Mouse (Mus musculus) CH12.LX (cell line): ENCODE data around the gene Mpp2. TPM values are rescaled to one million over a fixed set of nuclear protein-coding genes. Genes with fewer than 3 reads are reported as not detected.

ENCODE experiments used
- DNase-seq: peaks from one replicate; pipeline ENCODE4 v3.0.0-alpha.2; 2013; ENCODE audit errors: extremely low read depth
- H3K27ac ChIP-seq: 2 replicates; pipeline ENCODE4 v1.5.1; 2012; ENCODE audit warnings: low read depth, mild to moderate bottlenecking, control low read depth, moderate library complexity; ENCODE audit not compliant: insufficient read depth
- H3K27me3 ChIP-seq: replicated peaks from 2 replicates; pipeline ENCODE3; 2012; ENCODE audit warnings: inconsistent platforms
- H3K36me3 ChIP-seq, 2 experiments: replicated peaks in 1 of 2; 2 replicates each; pipeline versions ENCODE3 to v1.6.1; 2012; ENCODE audit warnings: inconsistent platforms in 1 of 2, low read length in 1 of 2, mild to moderate bottlenecking in 1 of 2, mixed read lengths in 1 of 2, moderate library complexity in 1 of 2; ENCODE audit not compliant: control insufficient read depth in 1 of 2, insufficient read depth in 1 of 2
- H3K4me1 ChIP-seq, 2 experiments: 2 replicates each; pipeline ENCODE4 v1.6.1; 2012; ENCODE audit warnings: inconsistent platforms in 1 of 2, moderate library complexity in 1 of 2; ENCODE audit not compliant: insufficient read depth in 2 of 2, control insufficient read depth in 1 of 2
- H3K4me2 ChIP-seq: 2 replicates; pipeline ENCODE4 v1.6.1; 2012; ENCODE audit warnings: low read depth, mild to moderate bottlenecking, control low read depth; ENCODE audit not compliant: poor library complexity, insufficient read depth, severe bottlenecking
- H3K4me3 ChIP-seq, 3 experiments: fragments of 150-350 bp in 1 of 3; sonication (generic) in 1 of 3; replicated peaks in 1 of 3; 2 replicates each; pipeline versions ENCODE3 to v1.5.1; 2011 to 2012; ENCODE audit warnings: low read depth in 2 of 3, low read length in 2 of 3, mild to moderate bottlenecking in 2 of 3, moderate library complexity in 2 of 3, control low read depth in 1 of 3, improper control_type of control experiment in 1 of 3, inconsistent platforms in 1 of 3, mixed read lengths in 1 of 3; ENCODE audit not compliant: poor library complexity in 1 of 3
- H3K79me2 ChIP-seq: replicated peaks from 2 replicates; pipeline ENCODE4 v1.6.1; 2012; ENCODE audit warnings: mild to moderate bottlenecking, moderate library complexity; ENCODE audit not compliant: control insufficient read depth, poor library complexity, insufficient read depth, severe bottlenecking; ENCODE audit errors: extremely low read depth
- H3K9ac ChIP-seq: 2 replicates; pipeline ENCODE4 v1.6.1; 2012; ENCODE audit warnings: low read depth, mild to moderate bottlenecking, control low read depth, moderate library complexity; ENCODE audit not compliant: insufficient read depth
- H3K9me3 ChIP-seq: replicated peaks from 2 replicates; pipeline ENCODE3; 2012; ENCODE audit warnings: low read length, inconsistent platforms, mixed read lengths
- CHD1 ChIP-seq: IDR thresholded peaks from 2 replicates; pipeline ENCODE4 v1.6.1; 2012; ENCODE audit warnings: low read depth, low read length, improper control_type of control experiment, inconsistent platforms
- CTCF ChIP-seq, 2 experiments: IDR thresholded peaks in 1 of 2; conservative IDR thresholded peaks in 1 of 2; 2 replicates each; pipeline ENCODE4 v1.5.1; 2011 to 2012; ENCODE audit warnings: low read depth in 2 of 2, low read length in 2 of 2, improper control_type of control experiment in 1 of 2, inconsistent platforms in 1 of 2, mild to moderate bottlenecking in 1 of 2, moderate library complexity in 1 of 2
- ETS1 ChIP-seq: conservative IDR thresholded peaks from 2 replicates; pipeline ENCODE4 v1.6.1; 2012; ENCODE audit warnings: low read depth, mild to moderate bottlenecking, inconsistent platforms, low read length, improper control_type of control experiment, moderate library complexity
- GABPA ChIP-seq: IDR thresholded peaks from 2 replicates; pipeline ENCODE4 v1.6.1; 2012; ENCODE audit warnings: low read depth, low read length, improper control_type of control experiment, inconsistent platforms; ENCODE audit not compliant: insufficient replicate concordance
- HCFC1 ChIP-seq: IDR thresholded peaks from 2 replicates; pipeline ENCODE4 v1.6.1; 2012; ENCODE audit warnings: low read depth, mild to moderate bottlenecking, inconsistent platforms, low read length, improper control_type of control experiment
- IRF4 ChIP-seq: IDR thresholded peaks from 2 replicates; pipeline ENCODE4 v1.6.1; 2014; ENCODE audit warnings: low read depth, mild to moderate bottlenecking, inconsistent platforms, low read length, improper control_type of control experiment
- JUND ChIP-seq: conservative IDR thresholded peaks from 2 replicates; pipeline ENCODE4 v1.6.1; 2011; ENCODE audit warnings: low read depth, low read length, improper control_type of control experiment
- KAT2A ChIP-seq: IDR thresholded peaks from 2 replicates; pipeline ENCODE4 v1.6.1; 2012; ENCODE audit warnings: low read length, improper control_type of control experiment, inconsistent platforms; ENCODE audit not compliant: insufficient replicate concordance
- MAFK ChIP-seq: IDR thresholded peaks from 2 replicates; pipeline ENCODE4 v1.6.1; 2011; ENCODE audit warnings: low read length, improper control_type of control experiment; ENCODE audit not compliant: insufficient replicate concordance
- MAX ChIP-seq: IDR thresholded peaks from 2 replicates; pipeline ENCODE4 v1.6.1; 2011; ENCODE audit warnings: low read length, improper control_type of control experiment
- MXI1 ChIP-seq: IDR thresholded peaks from 2 replicates; pipeline ENCODE4 v1.6.1; 2011; ENCODE audit warnings: mild to moderate bottlenecking, low read depth, low read length, improper control_type of control experiment
- MYC ChIP-seq: IDR thresholded peaks from 2 replicates; pipeline ENCODE4 v1.6.1; 2011; ENCODE audit warnings: low read depth, mild to moderate bottlenecking, improper control_type of control experiment, low read length
- NELFE ChIP-seq: IDR thresholded peaks from 2 replicates; pipeline ENCODE4 v1.6.1; 2011; ENCODE audit warnings: low read depth, low read length, improper control_type of control experiment
- POLR2A ChIP-seq: IDR thresholded peaks from 2 replicates; pipeline ENCODE4 v1.6.1; 2011; ENCODE audit warnings: low read depth, mild to moderate bottlenecking, improper control_type of control experiment, low read length
- RAD21 ChIP-seq: IDR thresholded peaks from 2 replicates; pipeline ENCODE4 v1.6.1; 2011; ENCODE audit warnings: low read depth, mild to moderate bottlenecking, low read length, improper control_type of control experiment, moderate library complexity
- TBP ChIP-seq: conservative IDR thresholded peaks from 2 replicates; pipeline ENCODE4 v1.6.1; 2011; ENCODE audit warnings: low read depth, low read length, improper control_type of control experiment
- TCF12 ChIP-seq: IDR thresholded peaks from 2 replicates; pipeline ENCODE4 v1.6.1; 2014; ENCODE audit warnings: low read depth, mild to moderate bottlenecking, inconsistent platforms, low read length, improper control_type of control experiment
- UBTF ChIP-seq: IDR thresholded peaks from 2 replicates; pipeline ENCODE4 v1.6.1; 2012; ENCODE audit warnings: low read depth, mild to moderate bottlenecking, inconsistent platforms, low read length, improper control_type of control experiment, moderate library complexity
- USF2 ChIP-seq: conservative IDR thresholded peaks from 2 replicates; pipeline ENCODE4 v1.6.1; 2011; ENCODE audit warnings: low read depth, low read length, improper control_type of control experiment
- ZC3H11A ChIP-seq: IDR thresholded peaks from 2 replicates; pipeline ENCODE4 v1.6.1; 2012; ENCODE audit warnings: low read depth, mild to moderate bottlenecking, inconsistent platforms, low read length, improper control_type of control experiment
- ZKSCAN1 ChIP-seq: IDR thresholded peaks from 2 replicates; pipeline ENCODE4 v1.6.1; 2012; ENCODE audit warnings: low read depth, inconsistent platforms, low read length, improper control_type of control experiment, borderline replicate concordance
- dilution Hi-C: fragments of 300-500 bp; cut with MboI; formaldehyde crosslinking; loops from 2 replicates; pipeline ENCODE4 v1.14.3; 2020; ENCODE audit warnings: low sequenced_read_pairs; ENCODE audit not compliant: extremely low pct_unique_long_range_greater_than_20kb, extremely low pct_ligation_motif_present
- in situ Hi-C: fragments of 300-500 bp; cut with MboI; formaldehyde crosslinking; loops from 3 replicates; pipeline ENCODE4 v1.14.3; 2019; ENCODE audit warnings: low sequenced_read_pairs, low pct_ligation_motif_present, low pct_unique_long_range_greater_than_20kb, mixed read lengths
- polyA plus RNA-seq: library from polyadenylated mRNA; unstranded; fragments of >175 nt; gene quantifications from 2 replicates; pipeline ENCODE4 v1.2.1, GENCODE M21; 2012; ENCODE audit warnings: low read depth; ENCODE audit not compliant: insufficient read length
- total RNA-seq, 2 experiments: library from RNA; depleted of rRNA; stranded (reverse); fragments of 300-350 nt in 1 of 2; fragments of >200 nt in 1 of 2; gene quantifications; 2 replicates each; pipeline ENCODE4 v1.2.3; 2012 to 2014

Gene Mpp2
- total and polyA plus RNA-seq, 3 experiments: 0.35 to 3.1 (median 0.83) TPM

- no peak overlapping the region for H3K4me3 ChIP-seq
- TF ChIP-seq IRF4 (no peak), MYC (no peak), MAFK (no peak), JUND (no peak), NELFE (no peak), GABPA (no peak), TBP (no peak), UBTF (no peak), ETS1 (no peak), POLR2A (no peak), USF2 (no peak), RAD21 (no peak), MAX (no peak), MXI1 (no peak), ZKSCAN1 (no peak), TCF12 (no peak), CHD1 (no peak)
- TF ChIP-seq, all 38 proteins: peak for 0
- no peak for DNase-seq
- no peak overlapping the region for H3K27ac ChIP-seq
- H3K4me1 ChIP-seq: peaks cover 0 to 2% of the 10 kb centered on the region in 2 experiments; a peak in 2 of 4 replicates
- H3K36me3 ChIP-seq: no peaks in the 10 kb centered on the region
- dilution Hi-C loops (no loop called here), in situ Hi-C loops (loop anchor here (5.0 kb wide), 1 partner anchor 53 kb away; no protein-coding TSS in a partner anchor)
- H3K9me3 ChIP-seq: no peaks in the 10 kb centered on the region
- H3K9ac ChIP-seq: no peak overlapping the region
- H3K27me3 ChIP-seq: peaks cover 94% of the 10 kb centered on the region
- no peak overlapping the region for H3K4me2 ChIP-seq
- H3K79me2 ChIP-seq: no peaks in the 10 kb centered on the region
These were observed 38.3 kb downstream of the Mpp2 start for GRCm38 (mm10) chr11:102049875-102050482.

DNA sequence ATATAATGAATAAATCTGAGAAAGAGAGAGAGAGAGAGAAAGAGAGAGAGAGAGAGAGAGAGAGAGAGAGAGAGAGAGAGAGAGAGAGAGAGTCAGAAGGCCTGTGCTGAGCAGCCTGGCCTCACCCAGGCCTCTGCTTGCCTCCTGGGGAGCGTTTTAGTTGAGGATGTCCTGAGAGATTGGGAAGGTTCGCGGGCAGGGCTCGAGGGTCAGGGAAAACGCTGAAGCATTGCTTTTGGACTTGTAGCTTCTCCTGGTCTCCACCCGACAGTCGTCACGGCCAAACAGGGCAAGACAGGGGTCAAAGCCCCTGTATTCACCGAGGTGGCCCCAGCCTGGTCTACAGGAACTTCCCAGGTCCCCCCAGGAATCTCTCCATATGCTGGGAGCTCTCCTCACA, 41.7 kb downstream of the Mpp2 start:
- H3K27me3 ChIP-seq: peaks cover 84% of the 10 kb centered on the region
- no peaks in the 10 kb centered on the region for H3K36me3 ChIP-seq
- H3K9ac ChIP-seq: no peak overlapping the region
- in situ Hi-C loops: loop anchor here (5.0 kb wide), 1 partner anchor 49 kb away; no protein-coding TSS in a partner anchor
- no peaks in the 10 kb centered on the region for H3K79me2 ChIP-seq
- no peaks in the 10 kb centered on the region for H3K9me3 ChIP-seq
- dilution Hi-C loops: no loop called here
- no peak overlapping the region for H3K4me2 ChIP-seq
- no peaks in the 10 kb centered on the region for H3K4me1 ChIP-seq
- no peak for TF ChIP-seq TCF12
- TF ChIP-seq USF2: no peak
- no peak for TF ChIP-seq HCFC1
- TF ChIP-seq IRF4: no peak
- TF ChIP-seq ZC3H11A: no peak
- no peak for TF ChIP-seq RAD21
- TF ChIP-seq UBTF: no peak
- no peak for TF ChIP-seq JUND
- no peak for TF ChIP-seq KAT2A
- TF ChIP-seq MXI1: no peak
- no peak for TF ChIP-seq TBP
- no peak for TF ChIP-seq CTCF (conservative IDR thresholded peaks at IDR 0.05 in 1 of 2, IDR thresholded peaks at IDR 0.05 in 1 of 2; ENCODE audit: low read depth in 2 of 2, low read length in 2 of 2)
- no peak for DNase-seq
- no peak overlapping the region for H3K4me3 ChIP-seq
- H3K27ac ChIP-seq: no peak overlapping the region
